Mouse (Mus musculus) myocyte (in vitro differentiated cells): Measurements from ENCODE around the gene St8sia1. TPM values are rescaled to one million over a fixed set of nuclear protein-coding genes. Genes with fewer than 3 reads are reported as not detected.

ENCODE experiments used
- H3K27me3 ChIP-seq: one replicate; pipeline ENCODE4 v1.6.1; 2011; ENCODE audit not compliant: control insufficient read depth, insufficient read depth, insufficient read length
- H3K36me3 ChIP-seq: one replicate; pipeline ENCODE4 v1.6.1; 2011; ENCODE audit not compliant: control insufficient read depth, insufficient read depth
- H3K4me2 ChIP-seq: one replicate; pipeline ENCODE4 v1.6.1; 2011; ENCODE audit warnings: low read depth, control low read depth
- H3K4me3 ChIP-seq: one replicate; pipeline ENCODE4 v1.5.1; 2011; ENCODE audit warnings: mild to moderate bottlenecking, control low read depth, moderate library complexity
- H3K79me2 ChIP-seq: one replicate; pipeline ENCODE4 v1.6.1; 2011; ENCODE audit not compliant: control insufficient read depth, insufficient read depth
- H3ac ChIP-seq: one replicate; pipeline ENCODE4 v1.6.1; 2011; ENCODE audit not compliant: control insufficient read depth, insufficient read length
- CEBPB ChIP-seq: IDR thresholded peaks from 2 replicates; pipeline ENCODE4 v1.6.1; 2011; ENCODE audit warnings: mild to moderate bottlenecking, moderate library complexity; ENCODE audit not compliant: poor library complexity, insufficient read depth, severe bottlenecking
- E2F4 ChIP-seq: IDR thresholded peaks from one replicate; pipeline ENCODE4 v1.6.1; 2011; ENCODE audit warnings: mild to moderate bottlenecking, control low read depth, moderate library complexity; ENCODE audit not compliant: insufficient read depth
- MAX ChIP-seq: IDR thresholded peaks from one replicate; pipeline ENCODE4 v1.6.1; 2011; ENCODE audit warnings: low read depth, mild to moderate bottlenecking, control low read depth
- MYOD1 ChIP-seq, 3 experiments: IDR thresholded peaks; one replicate each; pipeline ENCODE4 v1.6.1; 2011; ENCODE audit warnings: control low read depth in 2 of 3, low read depth in 2 of 3, mild to moderate bottlenecking in 2 of 3, moderate library complexity in 1 of 3; ENCODE audit not compliant: insufficient read length in 2 of 3, control insufficient read depth in 1 of 3
- MYOG ChIP-seq, 3 experiments: IDR thresholded peaks; one replicate each; pipeline ENCODE4 v1.6.1; 2011; ENCODE audit warnings: control low read depth in 2 of 3, low read depth in 2 of 3, mild to moderate bottlenecking in 2 of 3; ENCODE audit not compliant: insufficient read length in 2 of 3, control insufficient read depth in 1 of 3, insufficient read depth in 1 of 3
- POLR2A ChIP-seq: IDR thresholded peaks from one replicate; pipeline ENCODE4 v1.6.1; 2011; ENCODE audit warnings: low read depth, mild to moderate bottlenecking, control low read depth, moderate library complexity; ENCODE audit not compliant: insufficient read length
- POLR2AphosphoS2 ChIP-seq: IDR thresholded peaks from one replicate; pipeline ENCODE4 v1.6.1; 2011; ENCODE audit warnings: low read depth, control low read depth; ENCODE audit not compliant: insufficient read length
- REST ChIP-seq: IDR thresholded peaks from one replicate; pipeline ENCODE4 v1.6.1; 2011; ENCODE audit warnings: mild to moderate bottlenecking, control low read depth, moderate library complexity; ENCODE audit not compliant: insufficient read depth, insufficient read length
- SRF ChIP-seq: IDR thresholded peaks from one replicate; pipeline ENCODE4 v1.6.1; 2011; ENCODE audit warnings: low read depth; ENCODE audit not compliant: control insufficient read depth, insufficient read length
- TCF12 ChIP-seq: IDR thresholded peaks from one replicate; pipeline ENCODE4 v1.6.1; 2011; ENCODE audit warnings: mild to moderate bottlenecking, control low read depth; ENCODE audit not compliant: poor library complexity, insufficient read depth, severe bottlenecking
- TCF3 ChIP-seq: IDR thresholded peaks from one replicate; pipeline ENCODE4 v1.6.1; 2011; ENCODE audit warnings: low read depth, control low read depth; ENCODE audit not compliant: insufficient read length
- USF1 ChIP-seq: IDR thresholded peaks from one replicate; pipeline ENCODE4 v1.6.1; 2011; ENCODE audit warnings: low read depth, mild to moderate bottlenecking, control low read depth, moderate library complexity
- polyA plus RNA-seq: library from polyadenylated mRNA; unstranded; fragments of >200 nt; fragmentation: generic; extraction: Trizol; gene quantifications from one replicate; pipeline ENCODE4 v1.2.1, GENCODE M21; 2012; ENCODE audit warnings: missing spikeins

St8sia1 gene
- polyA plus RNA-seq, 1 experiment: 0.02 TPM

- Histone ChIP-seq H3K4me3 (no peak overlapping the region), H3K79me2 (no peaks in the 10 kb centered on the region), H3ac (no peak overlapping the region), H3K27me3 (no peaks in the 10 kb centered on the region), H3K36me3 (no peaks in the 10 kb centered on the region), H3K4me2 (no peak overlapping the region)
- TF ChIP-seq MYOD1 (IDR thresholded peaks at IDR 0.05; ENCODE audit: control insufficient read depth in 1 of 3, insufficient read length in 2 of 3, low read depth in 2 of 3) (no peak), POLR2AphosphoS2 (no peak), TCF12 (no peak), CEBPB (no peak), SRF (no peak), TCF3 (no peak), POLR2A (no peak), USF1 (no peak), MAX (no peak), MYOG (IDR thresholded peaks at IDR 0.05; ENCODE audit: control insufficient read depth in 1 of 3, insufficient read depth in 1 of 3, insufficient read length in 2 of 3, low read depth in 2 of 3) (no peak), REST (no peak)
Observed at GRCm38 (mm10) chr6:142779045-142779811, 185.0 kb downstream of the St8sia1 start.

DNA sequence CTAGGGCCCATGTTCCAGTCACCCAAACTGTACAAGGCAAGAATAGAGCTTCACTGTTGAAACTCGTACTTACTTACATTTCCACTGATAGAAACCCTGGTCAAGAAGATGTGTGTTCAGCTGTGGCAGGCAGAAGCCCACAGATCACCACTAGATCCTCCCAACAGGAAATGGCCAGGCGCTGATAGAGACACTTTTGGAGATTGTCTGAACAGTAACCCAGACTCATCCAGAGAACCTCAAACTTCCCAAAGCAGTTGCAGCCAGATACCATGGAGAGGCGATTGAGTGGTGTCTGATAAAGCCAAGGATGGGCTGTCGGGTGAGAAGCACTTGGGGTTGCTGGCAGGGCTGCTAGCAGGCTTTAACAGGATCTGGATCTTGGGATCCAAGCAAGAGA lies 187.3 kb downstream of the St8sia1 start:
- Histone ChIP-seq H3ac (no peak overlapping the region), H3K79me2 (no peaks in the 10 kb centered on the region), H3K27me3 (no peaks in the 10 kb centered on the region), H3K4me2 (no peak overlapping the region), H3K36me3 (peaks cover 6% of the 10 kb centered on the region), H3K4me3 (no peak overlapping the region)
- TF ChIP-seq USF1 (no peak), CEBPB (no peak), MYOG (IDR thresholded peaks at IDR 0.05; ENCODE audit: control insufficient read depth in 1 of 3, insufficient read depth in 1 of 3, insufficient read length in 2 of 3, low read depth in 2 of 3) (no peak), MYOD1 (IDR thresholded peaks at IDR 0.05; ENCODE audit: control insufficient read depth in 1 of 3, insufficient read length in 2 of 3, low read depth in 2 of 3) (no peak), POLR2AphosphoS2 (no peak), TCF12 (no peak), REST (no peak), TCF3 (no peak), E2F4 (no peak), MAX (no peak), POLR2A (no peak)

- H3K79me2 ChIP-seq: no peaks in the 10 kb centered on the region
- no peak overlapping the region for H3K4me2 ChIP-seq
- no peaks in the 10 kb centered on the region for H3K27me3 ChIP-seq
- TF ChIP-seq MAX: no peak
- TF ChIP-seq MYOD1 (IDR thresholded peaks at IDR 0.05; ENCODE audit: control insufficient read depth in 1 of 3, insufficient read length in 2 of 3, low read depth in 2 of 3): no peak
- TF ChIP-seq E2F4: no peak
- H3K4me3 ChIP-seq: no peak overlapping the region
- peaks cover 8% of the 10 kb centered on the region for H3K36me3 ChIP-seq
- no peak overlapping the region for H3ac ChIP-seq
Observed at GRCm38 (mm10) chr6:142773566-142773965, 190.7 kb downstream of the St8sia1 start.

DNA sequence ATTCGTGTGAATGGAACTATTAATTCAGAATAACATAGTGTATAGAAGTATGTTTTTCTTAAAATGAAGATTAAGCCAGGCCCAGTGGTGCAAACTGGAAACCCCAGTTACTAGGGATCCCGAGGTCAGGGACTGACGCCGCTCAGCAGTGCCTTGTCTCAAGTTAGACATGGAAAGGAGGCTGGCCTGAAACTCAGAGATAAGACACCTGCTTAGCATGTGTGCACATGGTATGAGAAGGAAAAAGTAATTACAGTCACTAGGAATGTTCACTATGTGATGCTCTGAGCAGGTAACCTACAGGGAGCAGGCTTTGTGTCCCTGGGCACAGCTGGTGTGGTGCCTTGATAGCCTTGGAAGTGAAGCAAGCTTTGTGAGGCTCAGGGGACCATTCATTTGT lies 192.6 kb downstream of the St8sia1 start:
- TF ChIP-seq TCF3 (no peak), USF1 (no peak), CEBPB (no peak)
- H3K79me2 ChIP-seq: no peaks in the 10 kb centered on the region
- H3ac ChIP-seq: no peak overlapping the region
- no peaks in the 10 kb centered on the region for H3K27me3 ChIP-seq
- H3K36me3 ChIP-seq: peaks cover 8% of the 10 kb centered on the region
- no peak overlapping the region for H3K4me3 ChIP-seq
- no peak overlapping the region for H3K4me2 ChIP-seq

Other genes starting within 250 kb of the St8sia1 start
- 27.8 TPM for gene Cmas, start 207.8 kb downstream of the St8sia1 start, polyA plus RNA-seq
- gene Sult6b2, start 159.9 kb downstream of the St8sia1 start, polyA plus RNA-seq: not detected
- 6.4 TPM for gene C2cd5, start 135.7 kb upstream of the St8sia1 start, polyA plus RNA-seq
- gene Etnk1, start 202.8 kb upstream of the St8sia1 start, polyA plus RNA-seq: 6.6 TPM